Mouse (Mus musculus) liver, adult 10 weeks (tissue): ENCODE results near the gene Cyp4f14. TPM values are rescaled to one million over a fixed set of nuclear protein-coding genes. Genes with fewer than 3 reads are reported as not detected.

Source experiments
- polyA plus RNA-seq: library from polyadenylated mRNA; stranded (reverse); fragments of 350-450 nt; fragmentation: Illumina TruSeq; extraction: RNeasy Lipid Tissue Mini Kit (QIAGEN cat#74804); gene quantifications from one replicate; pipeline ENCODE4 v1.2.3, GENCODE M21; 2014; ENCODE audit warnings: low read depth, low replicate concordance

Gene Cyp4f14
- 130 TPM for polyA plus RNA-seq

GRCm38 (mm10) chr17:32917131-32917530 lies at the start of gene Cyp4f14:
Gene Cyp4f14, minus strand, starts transcription at chr17:32917342.

DNA sequence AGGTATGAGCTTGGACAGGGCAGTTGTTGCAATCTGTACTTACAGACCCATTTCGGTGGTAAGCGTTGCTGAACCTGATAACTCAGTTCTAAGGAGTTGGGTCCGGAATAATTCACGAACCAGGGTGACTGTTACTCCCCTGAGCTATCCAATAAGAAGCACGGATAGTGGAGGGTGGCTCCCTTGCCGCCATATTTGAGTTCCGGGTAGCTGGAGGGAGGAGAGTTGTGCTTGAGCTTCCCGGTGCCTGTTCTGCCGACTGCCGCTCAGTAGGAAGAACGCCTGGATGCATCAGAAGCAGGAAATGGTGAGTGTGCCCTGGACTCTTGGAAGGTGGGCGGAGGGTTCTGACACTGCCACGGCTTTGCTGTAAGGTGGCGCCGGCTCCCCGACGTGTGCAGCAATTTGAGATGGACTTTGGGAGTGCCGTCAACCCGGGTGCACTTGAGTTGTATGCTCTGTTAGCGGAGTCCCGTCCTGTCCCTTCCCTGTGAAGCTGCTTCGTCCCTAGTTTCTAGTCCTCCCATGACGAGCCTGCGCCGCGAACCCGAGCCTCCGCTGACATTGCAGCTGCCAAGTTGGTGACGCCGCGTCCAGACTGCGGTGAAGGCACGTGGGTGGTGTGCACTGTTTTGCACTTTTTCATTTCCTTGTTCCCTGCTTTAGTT lies 48.6 kb upstream of the Cyp4f14 start, which contains the start of gene Zfp472:
TSS of gene Zfp472 (plus strand) at position 192 of the 668 bp plus-strand sequence.

DNA sequence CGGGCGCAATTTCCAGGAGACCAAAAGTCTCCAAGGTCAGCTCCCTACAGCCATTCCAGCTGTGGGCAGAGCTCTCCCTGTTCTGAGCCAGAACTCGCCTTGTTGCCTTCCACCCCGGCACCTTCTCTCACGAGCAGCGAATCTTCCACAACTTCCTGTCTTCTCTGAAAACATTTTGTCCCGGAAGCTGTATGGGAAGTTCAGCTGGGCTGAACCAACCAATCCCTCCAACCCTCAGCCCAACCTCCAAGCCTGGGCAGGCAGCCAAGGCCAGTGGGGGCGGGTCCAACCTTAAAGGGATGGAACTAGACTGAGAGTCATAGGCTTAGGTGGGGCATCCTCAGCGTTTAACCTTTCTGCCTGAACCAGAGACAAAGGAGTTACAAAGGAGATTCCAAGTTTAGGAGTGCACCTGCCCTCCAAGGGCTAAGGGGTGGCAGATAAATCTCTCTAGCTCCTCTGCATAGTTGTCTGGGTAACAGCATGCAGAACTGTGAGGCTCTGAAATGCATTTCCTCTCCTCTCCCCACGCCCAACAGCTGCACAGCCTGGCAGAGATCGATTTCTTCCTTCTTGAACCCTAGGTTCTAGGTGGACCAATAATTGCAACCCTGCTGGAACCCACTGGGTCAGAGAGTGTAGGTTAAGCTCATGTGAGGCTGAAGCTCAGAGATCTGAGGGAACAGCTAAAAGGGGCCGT lies 30.2 kb upstream of the Cyp4f14 start, which contains the start of gene Cyp4f13:
TSS of gene Cyp4f13 (minus strand) at position 188 of the 700 bp plus-strand sequence.

GRCm38 (mm10) chr17:32891239-32892180 lies 25.6 kb downstream of the Cyp4f14 start, which contains the start of gene Zfp870:
Gene Zfp870, minus strand, starts transcription at chr17:32891642.

Other genes starting within 250 kb of the Cyp4f14 start
- gene Cyp4f15, start 231.7 kb downstream of the Cyp4f14 start, polyA plus RNA-seq, result 50.1 TPM
- gene Zfp871, start 129.1 kb downstream of the Cyp4f14 start, polyA plus RNA-seq, result 35.7 TPM
- gene Zfp811, start 107.4 kb downstream of the Cyp4f14 start, polyA plus RNA-seq, result not detected
- gene Zfp799, start 87.1 kb downstream of the Cyp4f14 start, polyA plus RNA-seq, result 4.9 TPM
- gene Zfp870, start 25.7 kb downstream of the Cyp4f14 start, polyA plus RNA-seq, result 4.7 TPM
- gene Cyp4f13, start 30.1 kb upstream of the Cyp4f14 start, polyA plus RNA-seq, result 21.9 TPM
- 5.4 TPM for gene Zfp472, start 48.5 kb upstream of the Cyp4f14 start, polyA plus RNA-seq
- 7.5 TPM for gene Zfp952, start 75.8 kb upstream of the Cyp4f14 start, polyA plus RNA-seq
- 5.7 TPM for gene Zfp763, start 116.1 kb upstream of the Cyp4f14 start, polyA plus RNA-seq
- not detected for gene 4921501E09Rik, start 150.7 kb upstream of the Cyp4f14 start, polyA plus RNA-seq
- gene Zfp563, start 172.0 kb upstream of the Cyp4f14 start, polyA plus RNA-seq, result 8.6 TPM
- gene Morc2b, start 222.3 kb upstream of the Cyp4f14 start, polyA plus RNA-seq, result not detected